ENCODE assay signal across 1 mouse cellular context in the genomic region with DNA sequence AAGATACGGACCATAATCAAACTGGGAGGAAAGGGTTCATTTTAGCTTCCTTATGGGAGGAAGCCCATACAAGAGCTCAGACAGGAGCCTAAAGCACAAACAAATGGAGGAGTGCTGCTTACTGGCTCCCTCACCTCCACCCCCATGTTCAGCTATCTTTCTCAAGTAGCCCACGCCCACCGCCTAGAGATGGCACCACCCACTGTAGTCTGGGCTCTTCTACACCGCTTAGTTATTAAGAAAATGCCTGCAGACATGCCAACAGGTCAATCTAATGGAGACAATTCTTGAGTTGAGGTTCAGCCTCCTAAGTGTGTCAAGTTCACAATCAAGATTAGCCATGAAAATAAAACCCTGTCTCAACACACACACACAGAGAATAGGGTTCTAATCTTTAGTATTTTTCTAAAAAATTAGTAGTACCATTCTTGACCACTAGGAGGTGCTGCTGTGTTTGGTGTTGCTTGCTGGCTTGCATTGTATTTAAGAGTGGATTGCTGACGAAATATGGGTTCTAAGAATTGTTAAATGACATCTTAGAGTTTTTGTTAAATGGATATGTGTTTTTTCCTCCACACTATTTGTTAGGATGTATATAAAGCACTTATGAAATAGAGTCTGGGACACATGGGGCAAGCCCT.
TF ChIP-seq lines count a peak whose summit lies in the region.

No protein-coding gene starts in this region.

TF ChIP-seq in CH12.LX, 34 proteins besides CTCF, POLR2A, EP300 and RAD21 (continued from another document):
- no peak for TF ChIP-seq E2F4 (IDR thresholded peaks at IDR 0.05; ENCODE audit: insufficient replicate concordance, low read depth, low read length)
- no peak for TF ChIP-seq USF2 (conservative IDR thresholded peaks at IDR 0.05; ENCODE audit: low read depth, low read length)
TF ChIP-seq in CH12.LX: peak in this region for 1.
